Comparison of ENCODE assay signal across 13 mouse cellular contexts in genomic region chr12:54264893-54265835, GRCm38 (mm10).
DNase-seq lines count a peak whose midpoint lies in the region; ATAC-seq and TF ChIP-seq lines count a peak whose summit lies in the region.
"Had no signal": no experiment of that assay in that cellular context is flagged by ENCODE, and none has a peak within 500 bp of the region (broad histone marks: within the 10 kb centered on the region; RNA-seq: fewer than 3 reads in every experiment).

No protein-coding gene starts in this region.

- no peaks in the 10 kb centered on the region for H3K36me3 ChIP-seq in liver, postnatal 0 days (replicated peaks; ENCODE audit: insufficient read depth, low read length)
- H3K36me3 ChIP-seq: embryonic facial prominence, embryonic 15.5 days had no signal

- peak; percentile 41 for ATAC-seq in frontal cortex, adult (ENCODE audit: low TSS enrichment)
- no peak for ATAC-seq in liver, postnatal 0 days

- no peak for DNase-seq in frontal cortex, postnatal 25 days (ENCODE audit: low spot score in 2 of 2)
- DNase-seq in left cerebral cortex, postnatal 14 days (ENCODE audit: low spot score in 2 of 2): peak; percentile 11 to 37
- DNase-seq in left cerebral cortex, postnatal 4 days: no peak
- peak; percentile 68 for DNase-seq in A20 (ENCODE audit: low read depth, low spot score)
- DNase-seq in layer of hippocampus, adult 18-20 months (ENCODE audit: low spot score in 2 of 2): peak; percentile 9 to 48
- no peak for DNase-seq in liver, postnatal 0 days
- DNase-seq in adipocyte (ENCODE audit: low spot score): no peak
- DNase-seq: B cell, adult 2 months; cerebellum, adult 9-11 months; thymus, postnatal 14 days had no signal

- no peak overlapping the region for H3K9ac ChIP-seq in liver, postnatal 0 days (replicated peaks)
- H3K9ac ChIP-seq: embryonic facial prominence, embryonic 15.5 days had no signal

- H3K4me2 ChIP-seq in liver, postnatal 0 days (ENCODE audit: low read depth, low read length): no peak overlapping the region
- H3K4me2 ChIP-seq: embryonic facial prominence, embryonic 15.5 days had no signal

- no peaks in the 10 kb centered on the region for H3K27me3 ChIP-seq in liver, postnatal 0 days (ENCODE audit: insufficient read depth, low read length)
- H3K27me3 ChIP-seq: embryonic facial prominence, embryonic 15.5 days had no signal

- no peak for TF ChIP-seq CTCF in liver, postnatal 0 days (IDR thresholded peaks at IDR 0.05; ENCODE audit: low read depth)

- H3K27ac ChIP-seq in liver, postnatal 0 days (ENCODE audit: low read depth): no peak overlapping the region
- H3K27ac ChIP-seq: embryonic facial prominence, embryonic 15.5 days; left cerebral cortex, adult 2 months had no signal

- no peak for TF ChIP-seq EP300 in liver, postnatal 0 days (IDR thresholded peaks at IDR 0.05; ENCODE audit: low read depth)

- intact Hi-C loops in left cerebral cortex, postnatal 14 days (cut with DNase I): no loop called here
- intact Hi-C loops in left cerebral cortex, postnatal 4 days (cut with DNase I): no loop called here

- H3K4me1 ChIP-seq in liver, postnatal 0 days (ENCODE audit: insufficient read depth): peaks cover 16% of the 10 kb centered on the region

- H3K4me3 ChIP-seq in liver, postnatal 0 days (ENCODE audit: low read depth, low read length): no peak overlapping the region
- H3K4me3 ChIP-seq: embryonic facial prominence, embryonic 15.5 days; left cerebral cortex, adult 2 months had no signal

- no peaks in the 10 kb centered on the region for H3K9me3 ChIP-seq in liver, postnatal 0 days (ENCODE audit: low read length)
- H3K9me3 ChIP-seq: embryonic facial prominence, embryonic 15.5 days had no signal

- 71% methylated on average over 14 of the region's 14 CpGs for WGBS in liver, postnatal 0 days (ENCODE audit: insufficient replicate concordance)

Comparison
In these comparisons a context has a peak if more than half of its experiments do, and no peak if none do; other contexts are left out.
1. DNase-seq: peak in left cerebral cortex, postnatal 14 days (2 of 2), A20 (single experiment) and layer of hippocampus, adult 18-20 months (2 of 2); none in frontal cortex, postnatal 25 days (0 of 2), left cerebral cortex, postnatal 4 days (single experiment), liver, postnatal 0 days (single experiment) and adipocyte (single experiment).